Mouse (Mus musculus) hematopoietic stem cell, adult 5-6 weeks (primary cell): ENCODE results near the gene Anxa5. TPM values are rescaled to one million over a fixed set of nuclear protein-coding genes. Genes with fewer than 3 reads are reported as not detected.

ENCODE experiments used
- ATAC-seq, 2 experiments: fragments of 125-278 bp in 1 of 2; replicated peaks in 1 of 2; 2 replicates each; pipeline ENCODE4 v1.8.0; 2016 to 2017; ENCODE audit warnings: inconsistent platforms in 2 of 2, mild to moderate bottlenecking in 2 of 2, moderate number of reproducible peaks in 2 of 2, low read depth in 1 of 2, moderate TSS enrichment in 1 of 2; ENCODE audit not compliant: low FRiP score in 2 of 2, poor library complexity in 2 of 2, severe bottlenecking in 2 of 2, insufficient read depth in 1 of 2, low TSS enrichment in 1 of 2
- total RNA-seq: library from RNA; stranded (forward); fragments of 172-1452, 232-1000 nt; gene quantifications from 2 replicates; pipeline ENCODE4 v1.2.3, GENCODE M21; 2017

Gene Anxa5
- total RNA-seq, 1 experiment from 2014 or later, result 107 TPM

DNA sequence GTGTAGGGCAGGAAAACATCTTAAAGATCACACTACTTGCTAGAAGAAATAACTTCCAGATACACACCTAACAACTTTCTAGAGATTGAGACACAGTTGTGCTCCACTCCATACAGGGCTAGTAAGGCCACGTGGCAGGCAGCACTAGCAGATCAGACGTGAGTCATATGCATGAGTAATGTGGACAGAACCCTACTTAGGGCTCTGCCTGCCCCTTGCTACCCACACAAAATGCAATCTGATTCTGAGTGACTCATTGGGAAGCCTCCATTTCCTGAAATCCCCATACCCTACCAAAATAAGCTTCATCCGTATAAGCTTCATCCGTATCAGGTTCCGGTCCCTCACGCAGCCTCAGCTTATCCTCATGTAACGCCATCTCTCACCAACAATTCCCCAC lies 8.1 kb downstream of the Anxa5 start:
- ATAC-seq, result no peak

DNA sequence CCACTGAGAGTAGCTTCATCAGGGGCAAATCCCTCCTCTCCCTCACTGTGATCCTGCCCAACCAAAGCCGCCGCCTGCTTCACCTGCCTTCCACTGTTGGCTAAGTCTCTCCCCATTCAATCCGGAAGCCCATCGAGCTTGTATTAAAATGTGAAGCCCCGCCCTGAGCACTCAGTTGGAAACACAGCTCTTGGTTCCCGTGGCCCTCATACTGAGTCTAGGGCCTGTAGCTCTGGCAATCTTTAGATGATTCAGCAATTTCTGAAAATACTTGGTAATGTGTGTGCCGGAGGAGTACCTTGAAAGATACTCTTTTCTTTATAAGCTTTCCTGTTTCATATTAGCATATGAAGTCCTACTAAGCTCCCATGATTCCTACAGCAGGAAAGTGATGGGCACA lies 10.2 kb downstream of the Anxa5 start:
- peak; percentile 48 to 68; a peak in 2 of 4 replicates for ATAC-seq

- ATAC-seq, result no peak
Observed at GRCm38 (mm10) chr3:36462348-36462747, 13.3 kb downstream of the Anxa5 start.

- no peak for ATAC-seq
Observed at GRCm38 (mm10) chr3:36461819-36462218, 13.9 kb downstream of the Anxa5 start.

DNA sequence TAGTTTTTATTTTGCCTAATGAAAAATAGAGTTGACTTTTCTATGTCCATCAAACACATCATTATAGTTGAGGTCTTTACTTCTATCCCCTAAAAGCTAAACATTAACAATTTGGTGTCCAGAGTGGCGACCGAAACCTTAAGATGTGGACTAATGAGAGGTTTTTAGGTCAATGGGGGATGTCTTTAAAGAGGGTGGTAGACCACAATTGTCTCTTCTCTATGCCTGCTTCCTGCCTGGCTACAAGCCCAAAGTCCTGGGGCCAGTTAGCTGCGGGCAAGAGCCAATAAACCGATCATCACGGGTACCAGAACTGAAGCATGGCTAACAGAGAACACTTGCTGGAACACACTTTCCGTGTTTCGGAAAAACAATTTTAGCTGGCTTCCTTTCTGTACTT lies 15.0 kb downstream of the Anxa5 start:
- no peak for ATAC-seq

- peak in 1 of 2 experiments; percentile 10; a peak in 1 of 4 replicates for ATAC-seq
Observed at GRCm38 (mm10) chr3:36455566-36455965, 20.1 kb downstream of the Anxa5 start.

DNA sequence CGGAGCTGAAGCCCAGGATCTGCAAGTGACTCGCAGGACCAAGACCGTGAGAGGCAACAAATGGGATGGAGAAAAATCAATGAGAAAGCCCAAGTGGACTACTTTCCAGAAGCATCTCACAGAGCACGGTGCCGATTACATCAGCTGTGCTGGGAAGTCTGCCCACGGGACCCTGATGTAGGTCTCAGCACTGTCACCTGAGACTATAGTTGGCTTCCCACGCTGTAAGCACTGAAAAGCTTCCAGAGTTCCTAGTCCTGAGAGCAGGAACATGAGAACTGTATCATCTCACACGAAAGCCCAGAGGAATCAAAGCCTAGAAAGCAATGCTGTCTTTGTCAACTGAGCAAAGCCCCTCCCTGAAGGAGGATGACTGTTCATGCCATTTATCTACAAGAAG lies 20.6 kb downstream of the Anxa5 start:
- no peak for ATAC-seq

DNA sequence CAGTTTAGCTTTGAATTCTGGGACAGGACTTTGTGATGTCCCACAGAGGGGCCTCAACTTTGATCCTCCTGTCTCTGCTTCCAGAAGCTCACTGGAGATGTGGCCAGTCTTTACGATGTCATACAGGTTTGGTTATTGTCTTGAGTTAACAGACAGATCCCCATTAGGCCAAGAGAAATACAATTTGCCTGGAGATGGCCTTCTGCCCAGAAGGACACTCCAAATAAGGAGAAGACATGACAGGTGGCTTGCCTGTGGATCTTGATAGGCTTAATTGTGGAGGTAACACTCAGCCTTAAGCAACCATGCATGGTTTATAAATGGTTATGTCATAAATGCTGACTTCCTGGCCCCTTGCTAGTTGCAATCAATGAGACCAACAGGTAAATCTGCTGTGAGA lies 23.2 kb downstream of the Anxa5 start:
- no peak for ATAC-seq

DNA sequence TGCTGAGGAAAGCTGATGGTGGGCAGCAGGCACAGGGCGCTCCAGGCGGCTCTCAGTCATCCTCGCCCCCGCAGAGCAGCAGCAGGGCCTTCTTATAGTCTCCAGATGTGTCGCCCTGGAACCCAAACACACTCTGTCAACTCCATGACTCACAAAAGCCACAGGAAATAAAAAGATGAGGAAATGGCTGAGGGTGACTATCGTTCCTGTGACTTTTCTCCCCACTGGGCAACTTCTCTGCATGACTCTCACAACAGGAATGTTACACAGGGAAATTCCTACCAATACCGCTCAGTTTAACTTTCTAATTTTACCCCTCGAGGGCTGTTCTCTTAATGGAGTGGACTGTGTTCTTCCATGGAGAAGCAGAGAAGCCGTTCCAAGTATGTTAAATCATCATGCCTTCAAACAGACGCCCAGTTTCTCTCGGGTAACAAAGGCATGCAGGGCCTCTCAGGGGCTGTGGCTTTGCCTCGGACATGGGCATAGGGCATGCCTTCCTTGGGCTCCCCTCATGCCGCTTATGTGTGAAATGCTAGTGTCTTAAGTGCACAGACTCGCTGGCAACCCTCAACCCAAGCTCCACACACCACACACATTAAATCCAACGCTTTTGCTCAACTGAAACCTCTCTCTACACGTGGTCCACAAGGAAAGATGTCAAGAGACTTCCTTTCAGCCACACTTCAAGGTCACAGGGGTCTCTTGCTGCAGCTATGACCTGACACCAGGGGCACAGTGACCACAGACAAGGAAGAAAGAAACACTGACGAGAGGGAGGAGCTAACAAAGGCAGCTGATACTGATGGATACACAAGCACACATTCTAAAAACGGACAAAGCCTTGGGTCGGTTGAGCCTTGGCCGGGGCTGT lies 26.2 kb downstream of the Anxa5 start:
- 0 out of 4 replicates have a peak, but pooled peaks of 1 of the 2 experiments have one; percentile 22 for ATAC-seq

GRCm38 (mm10) chr3:36446918-36447317 lies 28.8 kb downstream of the Anxa5 start:
- peak; percentile 35 to 47 for ATAC-seq

DNA sequence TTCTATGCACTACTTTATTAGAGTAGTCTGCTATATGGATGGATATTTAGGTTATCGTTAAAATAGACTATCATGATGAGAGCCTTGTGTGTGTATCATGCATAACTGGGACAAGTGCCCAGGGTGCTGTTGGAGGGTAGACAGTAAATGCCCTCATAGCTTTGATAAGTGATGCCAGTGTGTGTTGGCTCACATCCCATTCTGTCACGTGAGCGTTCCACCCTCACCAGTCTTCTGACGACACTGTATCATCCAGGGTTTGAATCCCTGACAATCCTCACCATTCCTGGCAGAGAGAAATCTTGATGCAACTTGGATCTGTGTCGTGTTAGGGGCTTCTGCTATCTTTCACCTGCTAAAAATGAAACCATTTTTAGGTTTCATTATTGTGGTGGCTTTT lies 29.2 kb downstream of the Anxa5 start:
- 0 out of 4 replicates have a peak, but pooled peaks have one; percentile 6 to 11 for ATAC-seq

- ATAC-seq, result no peak
Observed at GRCm38 (mm10) chr3:36446041-36446440, 29.7 kb downstream of the Anxa5 start.

- peak; percentile 51 to 56; a peak in 2 of 4 replicates for ATAC-seq
Observed at GRCm38 (mm10) chr3:36442426-36442825, 33.3 kb downstream of the Anxa5 start.

- ATAC-seq, result no peak
Observed at GRCm38 (mm10) chr3:36440280-36440679, 35.4 kb downstream of the Anxa5 start.

DNA sequence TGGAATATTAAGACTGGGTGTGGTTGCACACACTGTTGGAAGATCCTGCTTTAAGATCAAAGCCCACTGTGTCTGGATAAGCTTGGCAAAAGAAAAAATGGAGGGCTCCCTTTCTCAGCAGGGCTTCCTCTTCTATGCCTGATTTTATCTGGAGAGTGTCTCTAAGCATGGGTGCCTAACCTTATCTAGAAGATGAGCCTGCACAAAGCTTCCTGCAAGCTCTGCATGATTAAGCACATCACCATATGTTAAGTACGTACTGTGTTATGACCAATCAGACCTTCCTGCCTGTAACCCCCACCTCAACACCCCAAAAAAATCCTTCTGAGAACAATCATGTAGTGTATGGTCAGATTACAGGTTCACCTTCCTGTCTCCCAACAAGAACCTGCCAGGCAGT lies 45.3 kb downstream of the Anxa5 start:
- ATAC-seq, result no peak

DNA sequence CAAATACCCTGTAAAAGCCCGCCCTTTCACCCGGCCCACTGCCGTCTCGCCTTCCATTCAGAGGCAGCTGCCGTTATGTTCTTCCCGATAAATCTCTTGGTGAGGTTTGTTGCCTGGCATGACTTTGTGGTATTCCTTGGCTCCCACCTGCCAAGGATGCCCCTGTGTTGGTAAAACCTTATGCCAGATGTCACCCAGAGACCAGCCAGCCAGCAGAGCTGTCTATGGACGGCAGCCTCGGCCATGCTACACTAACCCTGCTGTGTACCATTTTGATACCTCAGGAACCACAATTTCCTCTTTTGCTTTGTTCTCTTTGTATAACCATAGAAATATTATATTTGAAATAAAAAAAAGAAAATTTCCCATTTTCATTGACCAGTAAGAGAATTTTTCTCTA lies 48.3 kb downstream of the Anxa5 start:
- 0 out of 4 replicates have a peak, but pooled peaks of 1 of the 2 experiments have one; percentile 12 for ATAC-seq

DNA sequence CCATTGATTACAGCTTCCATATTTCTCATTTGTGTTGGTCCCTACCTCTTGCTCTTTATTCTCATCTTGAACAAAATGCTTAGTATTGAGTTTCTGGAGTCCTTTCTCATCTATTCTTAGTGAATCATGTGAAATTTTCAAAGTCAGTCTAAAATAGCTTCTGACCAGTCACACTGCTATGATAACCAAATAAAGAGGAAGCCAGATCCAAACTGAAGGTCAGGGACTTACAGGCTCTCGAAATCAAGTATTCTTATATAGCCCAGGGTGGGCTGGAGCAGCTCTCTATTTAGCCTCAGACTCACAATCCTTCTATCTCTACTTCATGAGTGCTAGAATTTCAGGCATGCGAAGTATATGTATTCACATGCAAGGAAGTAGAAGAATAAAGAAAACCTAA lies 66.2 kb downstream of the Anxa5 start:
- ATAC-seq, result no peak

DNA sequence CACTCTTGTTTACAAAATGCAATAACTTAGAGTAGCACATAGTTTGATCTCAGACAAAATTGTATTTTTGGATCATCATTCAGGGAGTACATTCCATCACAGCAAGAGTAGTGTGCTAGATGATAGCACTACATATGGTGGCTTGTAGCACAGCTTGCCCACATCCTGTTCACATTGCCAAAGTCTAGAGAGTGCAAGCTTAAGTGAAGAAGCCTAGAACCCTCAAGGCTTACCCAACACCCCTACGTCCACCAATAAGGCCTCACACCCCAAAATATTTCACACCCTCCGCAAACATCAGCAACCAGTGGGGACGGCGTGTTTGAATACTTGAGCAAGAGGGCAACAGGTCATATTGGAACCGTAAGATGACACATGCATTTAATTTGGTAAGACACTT lies 68.7 kb downstream of the Anxa5 start:
- no peak for ATAC-seq

- no peak for ATAC-seq
Observed at GRCm38 (mm10) chr3:36406340-36406739, 69.4 kb downstream of the Anxa5 start.
